In genomic region chr4:128710800-128711199, GRCm38 (mm10) we compare ENCODE assay signal across 11 mouse cellular contexts. TPM values are rescaled to one million over a fixed set of nuclear protein-coding genes. Genes with fewer than 3 reads are reported as not detected.
A peak's percentile ranks its signal among the peaks of the same experiment; 100 is the strongest.
DNase-seq lines count a peak whose midpoint lies in the region; ATAC-seq lines count a peak whose summit lies in the region.
"Had no signal": no experiment of that assay in that cellular context is flagged by ENCODE, and none has a peak within 500 bp of the region (broad histone marks: within the 10 kb centered on the region; RNA-seq: fewer than 3 reads in every experiment).

No protein-coding gene starts in this region.

- peak overlapping the region; percentile 8; the same call in 1 of the 2 replicates for H3K4me2 ChIP-seq in forebrain, embryonic 11.5 days (ENCODE audit: low read depth, low read length, severe bottlenecking)
- H3K4me2 ChIP-seq in forebrain, embryonic 15.5 days (replicated peaks): no peak overlapping the region

- peaks cover 35% of the 10 kb centered on the region for H3K4me1 ChIP-seq in forebrain, embryonic 11.5 days (replicated peaks; ENCODE audit: control insufficient read depth, insufficient read depth, low read length)
- H3K4me1 ChIP-seq in forebrain, embryonic 15.5 days: peaks cover 37% of the 10 kb centered on the region
- peaks cover 80% of the 10 kb centered on the region for H3K4me1 ChIP-seq in midbrain, embryonic 10.5 days

- H3K9me3 ChIP-seq in forebrain, embryonic 11.5 days (ENCODE audit: control insufficient read depth, low read length): no peaks in the 10 kb centered on the region
- no peaks in the 10 kb centered on the region for H3K9me3 ChIP-seq in forebrain, embryonic 15.5 days
- no peaks in the 10 kb centered on the region for H3K9me3 ChIP-seq in midbrain, embryonic 10.5 days (replicated peaks)
- H3K9me3 ChIP-seq: limb, embryonic 15.5 days had no signal

- no peak overlapping the region for H3K4me3 ChIP-seq in forebrain, embryonic 11.5 days (ENCODE audit: low read depth, low read length)
- no peak overlapping the region for H3K4me3 ChIP-seq in forebrain, embryonic 15.5 days
- H3K4me3 ChIP-seq in midbrain, embryonic 10.5 days: no peak overlapping the region

- no peaks in the 10 kb centered on the region for H3K27me3 ChIP-seq in forebrain, embryonic 11.5 days (ENCODE audit: control insufficient read depth, insufficient read depth, low read length)
- H3K27me3 ChIP-seq in forebrain, embryonic 15.5 days: no peaks in the 10 kb centered on the region
- peaks cover 29% of the 10 kb centered on the region for H3K27me3 ChIP-seq in midbrain, embryonic 10.5 days (ENCODE audit: low read depth, poor library complexity, severe bottlenecking)
- H3K27me3 ChIP-seq: limb, embryonic 15.5 days had no signal

- no peaks in the 10 kb centered on the region for H3K36me3 ChIP-seq in forebrain, embryonic 11.5 days (ENCODE audit: control insufficient read depth, insufficient read depth, low read length)
- H3K36me3 ChIP-seq in forebrain, embryonic 15.5 days: 0 out of 2 replicates have a peak, but pooled peaks cover 9% of the 10 kb centered on the region
- H3K36me3 ChIP-seq in midbrain, embryonic 10.5 days: no peaks in the 10 kb centered on the region

- no peak overlapping the region; the same call in 1 of the 2 replicates for H3K9ac ChIP-seq in forebrain, embryonic 11.5 days (ENCODE audit: low read length)
- H3K9ac ChIP-seq in forebrain, embryonic 15.5 days (replicated peaks): no peak overlapping the region
- H3K9ac ChIP-seq: limb, embryonic 15.5 days had no signal

- H3K27ac ChIP-seq in forebrain, embryonic 11.5 days (ENCODE audit: low read depth, low read length): no peak overlapping the region
- H3K27ac ChIP-seq in forebrain, embryonic 15.5 days (replicated peaks): no peak overlapping the region
- peak overlapping the region; percentile 97 for H3K27ac ChIP-seq in midbrain, embryonic 10.5 days (replicated peaks)
- H3K27ac ChIP-seq: macrophage had no signal

- ATAC-seq in forebrain, embryonic 11.5 days (replicated peaks; ENCODE audit: low FRiP score): no peak; the same call in 1 of the 2 replicates
- no peak for ATAC-seq in forebrain, embryonic 15.5 days (replicated peaks)

- DNase-seq in forebrain, embryonic 11.5 days (ENCODE audit: low spot score): no peak
- DNase-seq in thymus, postnatal 4 days: peak; percentile 38
- no peak for DNase-seq in thymus, postnatal 14 days
- DNase-seq in midbrain, embryonic 10.5 days (ENCODE audit: low spot score): no peak
- DNase-seq in layer of hippocampus, postnatal 14 days (ENCODE audit: low spot score in 2 of 2): no peak
- DNase-seq in adrenal gland, postnatal 25 days: no peak
- no peak for DNase-seq in left cerebral cortex, adult 11 months (ENCODE audit: low spot score)

- WGBS in forebrain, embryonic 11.5 days: 74% methylated on average over 9 of the region's 9 CpGs
- WGBS in forebrain, embryonic 15.5 days: 69% methylated on average over 9 of the region's 9 CpGs
- WGBS in midbrain, embryonic 10.5 days: 70% methylated on average over 9 of the region's 9 CpGs

RNA-seq across cellular contexts. Expression of gene A3galt2, which starts 44.4 kb away (rescaled TPM):
- polyA plus RNA-seq in forebrain, embryonic 11.5 days (2014; fragmentation: Nextera tagmentation; extraction: Ambion mirVana): 0.56 TPM in 2 replicates
- 0.45 and 0.61 TPM in 2 replicates for polyA plus RNA-seq in forebrain, embryonic 15.5 days (2015; fragmentation: Nextera tagmentation; extraction: Ambion mirVana)
- 0.10 and 0.24 TPM in 2 replicates for polyA plus RNA-seq in midbrain, embryonic 10.5 days (2016; fragmentation: Nextera tagmentation; extraction: Ambion mirVana)
- total RNA-seq in layer of hippocampus, postnatal 14 days (2021): under 1 TPM; 0.35 to 0.62 TPM
- total RNA-seq in adrenal gland, postnatal 25 days (2021): 0.27 TPM in 1 of 2 replicates, not detected in the other
- total RNA-seq: MEL had no signal
- polyA plus RNA-seq: macrophage had no signal

RNA-seq across cellular contexts. Expression of gene Phc2, which starts 56.3 kb away (rescaled TPM):
- 133 and 144 TPM in 2 replicates for polyA plus RNA-seq in forebrain, embryonic 11.5 days (2014; fragmentation: Nextera tagmentation; extraction: Ambion mirVana)
- 88.3 and 102 TPM in 2 replicates for polyA plus RNA-seq in forebrain, embryonic 15.5 days (2015; fragmentation: Nextera tagmentation; extraction: Ambion mirVana)
- polyA plus RNA-seq in midbrain, embryonic 10.5 days (2016; fragmentation: Nextera tagmentation; extraction: Ambion mirVana): 20.8 and 30.0 TPM in 2 replicates
- total RNA-seq in layer of hippocampus, postnatal 14 days (2021): 10 to 100 TPM; 83.0 to 86.4 TPM
- 67.8 and 70.3 TPM in 2 replicates for total RNA-seq in adrenal gland, postnatal 25 days (2021)
